Mouse (Mus musculus): Measurements from ENCODE around the gene Farp1. TPM values are rescaled to one million over a fixed set of nuclear protein-coding genes. Genes with fewer than 3 reads are reported as not detected.

Gene Farp1
- polyA plus RNA-seq, 1 experiment from 2014 or later, result 0.11 TPM

GRCm38 (mm10) chr14:121210318-121210717 is 175.3 kb downstream of the Farp1 start:
- no peak overlapping the region for H3K4me3 ChIP-seq (ENCODE audit: inconsistent target)
- WGBS (ENCODE audit: missing documents), result 80% methylated on average over 3 of the region's 3 CpGs
- no peaks in the 10 kb centered on the region for H3K36me3 ChIP-seq (ENCODE audit: inconsistent target)
- H3K79me2 ChIP-seq (ENCODE audit: inconsistent target), result no peaks in the 10 kb centered on the region
- no peak overlapping the region for H3K27ac ChIP-seq

- no peaks in the 10 kb centered on the region for H3K79me2 ChIP-seq (ENCODE audit: inconsistent target)
- H3K27ac ChIP-seq, result no peak overlapping the region
- H3K36me3 ChIP-seq (ENCODE audit: inconsistent target), result no peaks in the 10 kb centered on the region
- 90% methylated on average over 4 of the region's 4 CpGs for WGBS (ENCODE audit: missing documents)
- H3K4me3 ChIP-seq (ENCODE audit: inconsistent target), result no peak overlapping the region
Observed at GRCm38 (mm10) chr14:121213650-121214049, 178.7 kb downstream of the Farp1 start.

GRCm38 (mm10) chr14:121214636-121215257 is 179.7 kb downstream of the Farp1 start:
- Histone ChIP-seq H3K27ac (no peak overlapping the region), H3K79me2 (ENCODE audit: inconsistent target) (no peaks in the 10 kb centered on the region), H3K4me3 (ENCODE audit: inconsistent target) (no peak overlapping the region), H3K36me3 (ENCODE audit: inconsistent target) (no peaks in the 10 kb centered on the region)
- 91% methylated on average over 11 of the region's 11 CpGs for WGBS (ENCODE audit: missing documents)

- H3K36me3 ChIP-seq (ENCODE audit: inconsistent target), result no peaks in the 10 kb centered on the region
- 90% methylated on average over 5 of the region's 5 CpGs for WGBS (ENCODE audit: missing documents)
- no peaks in the 10 kb centered on the region for H3K79me2 ChIP-seq (ENCODE audit: inconsistent target)
Observed at GRCm38 (mm10) chr14:121215817-121216216, 180.8 kb downstream of the Farp1 start.

GRCm38 (mm10) chr14:121216672-121217071 is 181.7 kb downstream of the Farp1 start:
- no peak overlapping the region for H3K4me3 ChIP-seq (ENCODE audit: inconsistent target)
- no peaks in the 10 kb centered on the region for H3K36me3 ChIP-seq (ENCODE audit: inconsistent target)
- 85% methylated on average over 6 of the region's 6 CpGs for WGBS (ENCODE audit: missing documents)
- no peak overlapping the region for H3K27ac ChIP-seq
- no peaks in the 10 kb centered on the region for H3K79me2 ChIP-seq (ENCODE audit: inconsistent target)

More at GRCm38 (mm10) chr14:121215817-121216216, 180.8 kb downstream of the Farp1 start:
- Histone ChIP-seq H3K4me3 (ENCODE audit: inconsistent target) (no peak overlapping the region), H3K27ac (no peak overlapping the region)

GRCm38 (mm10) chr14:121218620-121219019 is 183.6 kb downstream of the Farp1 start:
- H3K36me3 ChIP-seq (ENCODE audit: inconsistent target), result no peaks in the 10 kb centered on the region
- H3K27ac ChIP-seq, result no peak overlapping the region
- no peaks in the 10 kb centered on the region for H3K79me2 ChIP-seq (ENCODE audit: inconsistent target)
- no peak overlapping the region for H3K4me3 ChIP-seq (ENCODE audit: inconsistent target)
- WGBS (ENCODE audit: missing documents), result 82% methylated on average over 7 of the region's 7 CpGs

GRCm38 (mm10) chr14:121219226-121220039 is 184.4 kb downstream of the Farp1 start:
- H3K36me3 ChIP-seq (ENCODE audit: inconsistent target), result no peaks in the 10 kb centered on the region
- 87% methylated on average over 10 of the region's 10 CpGs for WGBS (ENCODE audit: missing documents)
- H3K4me3 ChIP-seq (ENCODE audit: inconsistent target), result no peak overlapping the region
- H3K27ac ChIP-seq, result no peak overlapping the region
- H3K79me2 ChIP-seq (ENCODE audit: inconsistent target), result no peaks in the 10 kb centered on the region

GRCm38 (mm10) chr14:121220040-121220322 is 185.0 kb downstream of the Farp1 start:
- Histone ChIP-seq H3K27ac (no peak overlapping the region), H3K79me2 (ENCODE audit: inconsistent target) (no peaks in the 10 kb centered on the region), H3K36me3 (ENCODE audit: inconsistent target) (no peaks in the 10 kb centered on the region), H3K4me3 (ENCODE audit: inconsistent target) (no peak overlapping the region)
- WGBS (ENCODE audit: missing documents), result 100% methylated on average over 1 of the region's 1 CpGs

- Histone ChIP-seq H3K79me2 (ENCODE audit: inconsistent target) (no peaks in the 10 kb centered on the region), H3K36me3 (ENCODE audit: inconsistent target) (no peaks in the 10 kb centered on the region), H3K4me3 (ENCODE audit: inconsistent target) (no peak overlapping the region), H3K27ac (no peak overlapping the region)
- WGBS (ENCODE audit: missing documents), result 80% methylated on average over 5 of the region's 5 CpGs
Observed at GRCm38 (mm10) chr14:121220723-121221122, 185.7 kb downstream of the Farp1 start.

- H3K36me3 ChIP-seq (ENCODE audit: inconsistent target), result no peaks in the 10 kb centered on the region
- H3K27ac ChIP-seq, result no peak overlapping the region
- H3K79me2 ChIP-seq (ENCODE audit: inconsistent target), result no peaks in the 10 kb centered on the region
- H3K4me3 ChIP-seq (ENCODE audit: inconsistent target), result no peak overlapping the region
- 90% methylated on average over 11 of the region's 11 CpGs for WGBS (ENCODE audit: missing documents)
Observed at GRCm38 (mm10) chr14:121225804-121226203, 190.8 kb downstream of the Farp1 start.

- 82% methylated on average over 9 of the region's 9 CpGs for WGBS (ENCODE audit: missing documents)
- no peak overlapping the region for H3K27ac ChIP-seq
- H3K36me3 ChIP-seq (ENCODE audit: inconsistent target), result no peaks in the 10 kb centered on the region
- no peaks in the 10 kb centered on the region for H3K79me2 ChIP-seq (ENCODE audit: inconsistent target)
- H3K4me3 ChIP-seq (ENCODE audit: inconsistent target), result no peak overlapping the region
Observed at GRCm38 (mm10) chr14:121229036-121229773, 194.2 kb downstream of the Farp1 start.

GRCm38 (mm10) chr14:121231232-121231631 is 196.2 kb downstream of the Farp1 start:
- H3K79me2 ChIP-seq (ENCODE audit: inconsistent target), result no peaks in the 10 kb centered on the region
- no peak overlapping the region for H3K4me3 ChIP-seq (ENCODE audit: inconsistent target)
- no peaks in the 10 kb centered on the region for H3K36me3 ChIP-seq (ENCODE audit: inconsistent target)
- H3K27ac ChIP-seq, result no peak overlapping the region
- WGBS (ENCODE audit: missing documents), result 92% methylated on average over 5 of the region's 8 CpGs

- Histone ChIP-seq H3K36me3 (ENCODE audit: inconsistent target) (no peaks in the 10 kb centered on the region), H3K79me2 (ENCODE audit: inconsistent target) (no peaks in the 10 kb centered on the region), H3K27ac (no peak overlapping the region), H3K4me3 (ENCODE audit: inconsistent target) (no peak overlapping the region)
- WGBS (ENCODE audit: missing documents), result 93% methylated on average over 12 of the region's 12 CpGs
Observed at GRCm38 (mm10) chr14:121234741-121235307, 199.8 kb downstream of the Farp1 start.

GRCm38 (mm10) chr14:121236736-121237135 is 201.7 kb downstream of the Farp1 start:
- Histone ChIP-seq H3K36me3 (ENCODE audit: inconsistent target) (no peaks in the 10 kb centered on the region), H3K4me3 (ENCODE audit: inconsistent target) (no peak overlapping the region), H3K79me2 (ENCODE audit: inconsistent target) (no peaks in the 10 kb centered on the region), H3K27ac (no peak overlapping the region)
- WGBS (ENCODE audit: missing documents), result 87% methylated on average over 4 of the region's 4 CpGs

- WGBS (ENCODE audit: missing documents), result 94% methylated on average over 10 of the region's 10 CpGs
- H3K27ac ChIP-seq, result no peak overlapping the region
- H3K79me2 ChIP-seq (ENCODE audit: inconsistent target), result no peaks in the 10 kb centered on the region
- H3K36me3 ChIP-seq (ENCODE audit: inconsistent target), result no peaks in the 10 kb centered on the region
- H3K4me3 ChIP-seq (ENCODE audit: inconsistent target), result no peak overlapping the region
Observed at GRCm38 (mm10) chr14:121238727-121239126, 203.7 kb downstream of the Farp1 start.

Measured in macrophage (primary cell).